Mouse (Mus musculus): Measurements from ENCODE around the gene Faf1.
"Not testable (repeated sequence)": the region's sequence is repeated elsewhere in the genome, so short reads cannot be mapped to it uniquely, and the experiment has no call there.

Gene Faf1

DNA sequence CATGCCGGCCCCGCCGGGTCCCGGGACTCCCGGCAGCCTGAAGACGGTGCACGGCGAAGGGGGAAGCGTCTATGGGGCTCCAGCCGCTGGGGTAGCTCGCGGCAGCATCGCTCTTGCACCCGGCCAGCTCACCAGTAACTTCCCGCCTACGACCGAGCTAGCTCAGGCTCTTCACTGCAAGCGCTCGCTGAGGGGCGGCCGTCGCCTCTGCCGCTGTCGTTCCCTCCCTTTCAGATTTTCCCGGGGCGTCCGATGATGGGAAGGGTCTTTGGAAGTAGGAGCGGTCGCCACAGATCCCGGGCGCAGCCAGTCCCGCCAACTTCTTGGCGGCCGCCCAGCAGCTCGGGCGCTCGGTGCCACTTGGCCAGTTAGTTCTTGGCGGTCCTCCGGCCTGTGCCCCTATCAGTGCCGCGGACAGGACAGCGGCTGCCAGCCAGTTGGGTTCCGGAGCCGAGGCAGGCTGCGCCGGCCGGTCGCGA lies 10.4 kb upstream of the Faf1 start:
- peak; percentile 63 to 66 for DNase-seq

GRCm38 (mm10) chr4:109666461-109667269 lies 9.7 kb upstream of the Faf1 start, which contains the start of gene Cdkn2c:
Gene Cdkn2c (minus strand): TSS chr4:109667189.
- DNase-seq, result peak; percentile 85 to 88

- no peak for DNase-seq
These were observed 8.9 kb upstream of the Faf1 start for GRCm38 (mm10) chr4:109667518-109667917.

- DNase-seq, result no peak
These were observed 6.2 kb upstream of the Faf1 start for GRCm38 (mm10) chr4:109670213-109670612.

DNA sequence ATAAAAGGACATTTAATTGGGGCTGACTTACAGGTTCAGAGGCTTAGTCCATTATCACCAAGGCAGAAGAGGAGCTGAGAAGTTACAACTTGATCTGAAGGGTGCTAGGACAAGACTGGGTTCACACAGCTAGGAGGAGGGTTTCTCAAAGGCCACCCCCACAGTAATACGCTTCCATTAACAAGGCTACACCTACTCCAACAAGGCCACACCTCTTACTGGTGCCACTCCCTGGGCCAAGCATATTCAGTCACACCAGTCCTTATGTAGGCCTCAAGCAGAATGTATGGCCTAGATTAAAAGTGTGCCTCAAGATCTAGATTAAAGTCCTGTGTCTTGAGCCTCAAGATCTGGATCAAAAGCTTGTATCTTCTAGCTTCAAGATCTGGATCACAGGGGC lies 4.4 kb upstream of the Faf1 start:
- no peak for DNase-seq

GRCm38 (mm10) chr4:109674097-109674496 lies 2.3 kb upstream of the Faf1 start:
- no peak for DNase-seq

GRCm38 (mm10) chr4:109677221-109677620 lies 833 bp downstream of the Faf1 start:
- DNase-seq, result peak in 1 of 2 experiments; percentile 14

GRCm38 (mm10) chr4:109683561-109683960 lies 7.2 kb downstream of the Faf1 start:
- no peak for DNase-seq

GRCm38 (mm10) chr4:109692674-109693073 lies 16.3 kb downstream of the Faf1 start:
- DNase-seq, result no peak

GRCm38 (mm10) chr4:109700727-109701126 lies 24.3 kb downstream of the Faf1 start:
- not testable (repeated sequence) for DNase-seq

DNA sequence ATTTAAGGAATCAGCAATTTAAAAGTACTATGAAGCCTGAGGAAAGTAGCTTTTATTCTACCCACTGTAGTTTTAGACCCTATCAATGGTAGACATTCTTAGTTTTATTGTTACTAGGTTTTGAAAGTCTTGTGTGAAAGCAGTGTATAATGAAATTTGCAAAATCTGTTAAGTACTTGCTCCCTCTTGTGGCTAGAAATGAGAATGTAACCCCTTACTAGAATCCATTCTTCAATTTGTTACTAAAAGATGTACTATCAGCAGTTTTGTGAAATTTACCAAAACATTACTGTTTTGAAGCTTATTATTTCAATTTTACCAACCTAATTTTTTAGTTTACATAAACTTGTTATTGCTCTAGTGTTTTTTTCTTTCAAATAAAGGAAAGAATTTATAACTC lies 27.2 kb downstream of the Faf1 start:
- DNase-seq, result no peak

DNA sequence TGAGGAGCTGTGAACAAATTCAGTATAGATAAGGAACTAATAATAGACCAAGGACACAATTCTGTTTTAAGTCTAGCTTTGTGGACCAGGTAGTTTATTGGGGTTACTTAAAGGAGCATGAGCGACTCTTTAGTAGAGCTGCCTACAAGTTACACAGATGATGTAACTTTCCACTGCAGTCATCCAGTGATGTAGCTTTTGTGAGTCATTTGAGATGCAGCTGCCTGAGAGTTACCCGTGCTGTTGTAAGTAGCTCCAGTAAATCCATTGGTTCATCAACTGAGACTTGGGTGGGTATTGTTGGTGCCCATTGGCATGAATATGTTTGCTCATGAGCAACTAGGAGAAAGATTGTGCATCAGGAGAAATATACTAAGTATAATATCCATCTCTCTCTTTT lies 29.0 kb downstream of the Faf1 start:
- no peak for DNase-seq

DNA sequence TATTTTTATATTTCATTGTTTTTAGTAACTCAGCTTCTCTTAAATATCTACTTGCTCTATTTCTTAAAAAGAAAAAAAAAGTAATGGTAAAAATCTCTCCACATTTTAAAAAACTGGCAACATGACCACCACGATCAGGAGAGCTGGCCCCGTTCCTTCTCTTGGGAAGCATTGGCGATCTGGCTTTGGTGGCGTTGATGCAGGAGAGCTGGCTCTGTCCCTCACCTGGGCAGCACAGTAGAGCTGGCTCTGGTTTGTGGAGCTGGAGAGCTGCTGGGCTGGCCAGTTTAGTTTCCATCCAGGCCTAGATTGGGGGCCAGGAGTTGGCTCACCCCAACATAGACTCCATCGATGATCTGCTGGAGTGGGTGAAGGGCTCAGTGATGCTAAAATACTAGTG lies 42.9 kb downstream of the Faf1 start:
- peak; percentile 24 to 36 for DNase-seq

GRCm38 (mm10) chr4:109729281-109729680 lies 52.9 kb downstream of the Faf1 start:
- peak; percentile 10 to 53 for DNase-seq

DNA sequence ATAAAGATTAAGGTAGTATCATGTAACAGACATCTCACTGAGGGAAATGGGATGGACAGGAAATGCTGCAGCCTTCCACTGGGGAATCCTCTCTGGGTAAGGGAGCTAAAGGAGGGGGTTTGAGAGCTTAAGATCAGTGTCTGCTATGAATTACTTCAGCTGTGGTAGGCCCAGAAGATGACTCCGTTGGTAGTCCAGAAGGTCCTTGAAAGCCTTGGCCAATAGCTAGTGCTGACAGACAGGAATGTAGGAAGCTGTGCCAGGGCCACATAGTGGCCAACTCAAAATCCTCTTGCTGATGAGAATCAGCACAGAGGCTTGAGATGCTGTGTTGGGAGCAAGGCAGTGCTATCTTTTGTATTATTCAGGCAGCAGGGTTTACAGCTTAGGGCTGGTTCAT lies 59.4 kb downstream of the Faf1 start:
- peak; percentile 60 to 63 for DNase-seq

GRCm38 (mm10) chr4:109743984-109744383 lies 67.6 kb downstream of the Faf1 start:
- no peak for DNase-seq

GRCm38 (mm10) chr4:109759031-109759430 lies 82.6 kb downstream of the Faf1 start:
- DNase-seq, result peak; percentile 6 to 33

- no peak for DNase-seq
These were observed 83.5 kb downstream of the Faf1 start for GRCm38 (mm10) chr4:109759901-109760300.

DNA sequence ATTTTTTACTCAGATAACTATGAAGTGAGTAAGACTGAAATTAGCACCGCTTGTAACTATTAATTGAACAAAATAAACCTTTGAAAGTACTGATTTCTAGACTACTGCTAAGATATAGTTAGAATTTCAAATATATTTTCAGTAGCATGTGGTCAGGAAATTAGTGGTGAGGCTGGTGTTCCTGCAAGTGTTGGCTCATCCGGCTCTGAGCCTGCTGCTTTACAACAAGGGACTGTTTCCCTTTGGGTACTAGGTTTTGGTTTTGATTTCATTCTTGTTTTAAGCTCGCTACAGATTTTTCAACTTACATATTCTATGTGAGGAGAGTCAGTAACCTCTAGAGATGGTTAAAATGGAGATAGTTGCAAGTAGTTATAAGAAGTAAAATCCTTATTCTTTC lies 84.1 kb downstream of the Faf1 start:
- DNase-seq, result no peak

- peak; percentile 5 to 40 for DNase-seq
These were observed 86.5 kb downstream of the Faf1 start for GRCm38 (mm10) chr4:109762768-109763501.

DNA sequence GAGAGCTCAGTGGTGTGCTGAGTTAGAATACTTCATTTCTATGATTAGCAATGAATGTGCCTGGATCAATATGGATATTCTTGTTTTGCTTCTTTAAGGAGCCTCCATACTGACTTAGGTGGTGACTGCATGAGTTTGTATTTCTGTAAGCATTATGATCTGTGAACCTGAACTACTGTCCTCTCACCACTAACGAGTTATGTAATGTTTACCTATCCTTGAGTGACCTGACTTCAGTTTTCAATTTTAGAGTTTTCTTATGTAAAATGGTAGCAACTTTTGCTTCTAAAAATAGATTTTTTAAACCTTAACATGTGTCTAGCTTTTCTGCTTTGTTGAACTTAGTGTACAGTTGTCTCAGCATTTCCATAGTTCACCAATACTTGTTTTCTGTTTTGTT lies 92.7 kb downstream of the Faf1 start:
- DNase-seq, result no peak

- DNase-seq, result no peak
These were observed 106.3 kb downstream of the Faf1 start for GRCm38 (mm10) chr4:109782577-109783114.

- no peak for DNase-seq
These were observed 113.1 kb downstream of the Faf1 start for GRCm38 (mm10) chr4:109789347-109790001.
